Mouse (Mus musculus) small intestine, adult 2 months (tissue): Measurements from ENCODE around the gene Trim46.

Experiments used
- CTCF ChIP-seq: fragments of 200-500 bp; IDR thresholded peaks from 2 replicates; pipeline ENCODE4 v1.5.1; 2012; ENCODE audit warnings: low read depth, mild to moderate bottlenecking, control low read depth, inconsistent platforms, low read length, moderate library complexity, mixed read lengths; ENCODE audit not compliant: insufficient replicate concordance, insufficient read length; ENCODE audit errors: extremely low read depth
- POLR2A ChIP-seq: fragments of 200-500 bp; IDR thresholded peaks from 2 replicates; pipeline ENCODE4 v1.6.1; 2012; ENCODE audit warnings: low read depth, mild to moderate bottlenecking, control low read depth, inconsistent platforms, low read length, moderate library complexity

GRCm38 (mm10) chr3:89254994-89255393 lies 8.9 kb upstream of the Trim46 start:
- no peak for TF ChIP-seq CTCF
- no peak for TF ChIP-seq POLR2A
